Mouse (Mus musculus) thymus, adult 2 months (tissue): ENCODE results near the gene Hal.

Source experiments
- CTCF ChIP-seq: fragments of 200-500 bp; IDR thresholded peaks from 2 replicates; pipeline ENCODE4 v1.5.1; 2012; ENCODE audit warnings: mild to moderate bottlenecking, control low read depth, low read length, moderate library complexity, borderline replicate concordance; ENCODE audit not compliant: control insufficient read depth, poor library complexity, insufficient read depth; ENCODE audit errors: extremely low read depth
- POLR2A ChIP-seq: fragments of 200-500 bp; IDR thresholded peaks from 2 replicates; pipeline ENCODE4 v1.6.1; 2012; ENCODE audit warnings: mild to moderate bottlenecking, low read length, control low read depth, moderate library complexity; ENCODE audit not compliant: control insufficient read depth, poor library complexity, insufficient read depth; ENCODE audit errors: extremely low read depth

DNA sequence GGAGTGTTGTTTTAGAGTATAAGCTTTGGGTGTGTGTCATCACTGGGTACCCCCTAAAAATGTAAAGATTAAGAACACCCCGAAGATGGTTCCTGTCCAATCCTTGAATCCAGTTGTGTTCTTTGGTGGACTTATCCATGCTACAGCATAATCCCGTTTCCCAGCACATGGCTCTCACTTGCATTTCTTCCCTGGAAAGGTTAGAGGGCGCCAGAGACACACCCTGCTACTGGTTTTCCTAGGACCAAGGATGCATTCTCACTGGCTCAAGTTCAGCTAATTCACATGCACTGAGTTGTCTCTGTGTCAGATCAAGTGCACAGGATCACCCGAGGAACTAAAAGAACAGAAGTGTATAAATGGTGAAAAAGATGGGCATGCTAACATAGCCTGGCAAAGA, 1.9 kb upstream of the Hal start:
- no peak for TF ChIP-seq CTCF
- TF ChIP-seq POLR2A, result no peak
